Mouse (Mus musculus): Measurements from ENCODE around the gene Fbn1. TPM values are rescaled to one million over a fixed set of nuclear protein-coding genes. Genes with fewer than 3 reads are reported as not detected.
A peak's percentile ranks its signal among the peaks of the same experiment; 100 is the strongest.
"Not testable (repeated sequence)": the region's sequence is repeated elsewhere in the genome, so short reads cannot be mapped to it uniquely, and the experiment has no call there.

Fbn1 gene
- total RNA-seq, 2 experiments from 2014 or later, result 10.3 to 13.2 TPM

DNA sequence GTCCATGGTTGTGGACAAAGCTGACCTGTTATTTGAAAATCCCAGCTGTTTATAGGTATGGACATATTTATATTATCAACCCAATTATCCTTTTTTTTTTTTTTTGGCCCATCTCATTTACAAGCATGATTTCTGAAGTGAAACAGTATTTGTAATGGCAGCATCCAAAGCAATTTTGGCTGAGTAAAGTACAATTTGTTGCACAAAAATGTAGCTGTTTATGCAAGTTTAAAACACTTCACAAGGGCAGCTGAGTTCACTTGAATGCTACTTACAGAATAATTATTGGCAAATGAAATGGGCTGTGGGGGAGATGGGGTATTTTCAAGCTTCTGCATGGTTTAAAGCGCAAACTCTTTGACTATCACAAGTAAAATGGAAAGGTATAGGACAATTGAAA lies 209.0 kb downstream of the Fbn1 start:
- no peak for DNase-seq (ENCODE audit: low spot score in 2 of 2)

DNA sequence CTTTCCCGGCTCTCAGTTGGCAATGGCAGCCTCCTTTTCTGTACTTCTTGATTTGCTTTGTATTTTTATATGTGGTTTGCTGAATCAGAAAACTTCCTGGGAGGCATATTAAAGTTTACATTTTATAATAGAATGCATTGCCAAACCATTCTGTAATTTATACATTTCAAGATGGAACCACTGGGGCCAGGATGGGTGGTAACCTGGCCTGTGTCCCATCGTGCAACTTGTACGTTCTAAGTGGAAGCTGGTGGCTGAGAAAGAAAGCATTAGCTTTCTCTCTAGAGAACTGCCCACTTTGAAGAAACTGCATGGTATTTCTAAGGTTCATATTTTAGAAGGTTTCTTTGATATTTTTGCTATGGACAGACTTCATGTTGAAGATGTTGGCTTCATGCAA lies 212.3 kb downstream of the Fbn1 start:
- no peak for DNase-seq (ENCODE audit: low spot score in 2 of 2)

DNA sequence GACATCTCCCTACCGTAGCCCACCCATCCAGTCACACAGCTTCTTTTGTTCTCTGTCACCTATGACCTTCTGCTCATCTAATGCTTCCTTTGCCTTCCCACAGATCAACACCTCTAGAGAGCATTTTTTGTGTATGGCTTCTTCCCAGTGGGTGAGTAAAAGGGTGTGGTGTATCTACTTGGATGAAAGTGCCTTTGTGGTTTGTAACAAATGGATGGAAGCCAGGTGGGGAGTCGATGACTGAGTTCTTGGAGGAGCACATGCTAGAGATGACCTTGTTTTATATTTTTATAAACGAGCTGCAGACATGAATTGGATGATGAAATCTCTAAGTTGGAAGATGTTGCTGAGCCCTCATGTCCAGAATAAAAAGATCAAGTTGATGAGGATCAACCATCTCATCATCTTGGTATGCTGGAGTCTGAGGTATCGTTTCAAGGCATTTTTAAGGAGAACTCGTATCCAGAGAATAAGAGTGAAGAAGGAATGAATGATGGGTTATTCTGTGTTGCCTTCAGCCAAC lies 213.8 kb downstream of the Fbn1 start:
- DNase-seq (ENCODE audit: low spot score in 2 of 2), result no peak

DNA sequence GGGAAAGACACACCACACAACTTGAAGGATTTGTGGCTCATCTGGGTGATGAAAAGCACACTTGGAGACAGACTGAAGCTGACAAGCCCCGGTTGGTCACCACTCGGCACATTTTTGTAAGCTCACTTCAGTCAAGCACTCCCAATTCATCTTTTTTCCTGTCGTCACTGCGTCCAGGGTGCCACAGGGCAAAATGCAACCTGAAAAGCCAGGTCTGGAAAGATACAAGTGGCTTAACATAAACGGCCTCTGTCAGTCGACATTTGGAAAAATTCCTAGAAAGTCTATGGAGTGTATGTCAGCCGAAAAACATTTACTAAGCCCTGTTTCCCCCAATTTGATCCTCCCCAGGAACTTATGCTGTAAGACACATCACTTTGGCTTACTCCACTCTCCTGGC lies 215.2 kb downstream of the Fbn1 start:
- no peak for DNase-seq (ENCODE audit: low spot score in 2 of 2)

DNA sequence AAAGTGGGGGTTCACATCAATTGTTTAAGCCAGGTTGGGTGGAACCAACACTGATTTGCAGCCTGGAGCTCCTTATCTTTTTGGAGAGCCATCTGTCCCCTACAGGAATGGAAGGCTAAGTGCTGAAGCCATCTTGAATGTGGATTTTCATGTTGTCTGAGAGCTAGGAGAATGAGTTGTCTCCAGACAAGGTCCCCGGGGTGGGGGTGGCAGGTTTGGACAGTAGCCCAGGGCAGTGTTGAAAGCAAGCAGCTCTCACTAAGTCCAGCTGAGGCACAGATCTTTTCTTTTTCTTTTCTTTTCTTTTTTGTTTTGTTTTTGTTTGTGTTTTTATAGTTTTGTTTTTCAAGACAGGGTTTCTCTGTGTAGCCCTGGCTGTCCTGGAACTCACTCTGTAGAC lies 216.7 kb downstream of the Fbn1 start:
- DNase-seq (ENCODE audit: low spot score in 2 of 2), result no peak

DNA sequence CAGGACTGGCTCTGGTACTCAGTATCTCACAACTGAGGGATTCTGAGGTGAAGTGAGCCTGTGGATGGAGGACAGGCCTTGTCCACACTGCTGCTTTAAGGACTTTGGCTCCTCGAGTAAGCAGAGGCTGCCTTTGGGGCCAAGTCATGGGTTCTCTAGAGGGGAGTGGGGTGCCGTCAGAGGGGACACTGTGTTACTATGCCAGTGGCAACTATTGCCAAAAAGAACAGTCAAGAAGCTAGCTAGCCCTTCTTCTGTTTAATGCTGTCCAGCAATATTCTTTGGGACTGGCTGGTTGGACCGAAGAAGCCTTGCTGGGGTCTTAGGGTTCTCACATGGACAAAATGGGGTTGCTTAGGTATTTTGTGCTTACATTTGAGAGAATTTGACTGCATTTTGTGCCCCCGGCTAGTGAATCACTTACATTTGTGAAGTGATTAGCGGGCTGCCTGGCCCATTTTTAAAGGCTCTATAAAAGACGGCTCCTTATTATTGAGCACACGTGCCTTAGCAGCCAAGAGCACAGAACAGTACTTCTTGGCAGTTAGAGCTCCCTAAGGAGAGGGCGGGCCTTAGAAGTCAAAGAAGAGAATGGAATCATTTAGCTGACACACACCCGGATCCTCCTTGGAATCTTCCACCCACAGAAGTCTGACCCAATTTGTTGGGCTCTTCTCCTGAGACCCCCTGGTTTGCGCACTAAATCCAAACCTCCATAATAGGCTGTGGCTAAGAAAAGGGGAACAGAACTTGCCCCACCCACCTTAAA lies 217.4 kb downstream of the Fbn1 start:
- DNase-seq (ENCODE audit: low spot score in 2 of 2), result no peak

DNA sequence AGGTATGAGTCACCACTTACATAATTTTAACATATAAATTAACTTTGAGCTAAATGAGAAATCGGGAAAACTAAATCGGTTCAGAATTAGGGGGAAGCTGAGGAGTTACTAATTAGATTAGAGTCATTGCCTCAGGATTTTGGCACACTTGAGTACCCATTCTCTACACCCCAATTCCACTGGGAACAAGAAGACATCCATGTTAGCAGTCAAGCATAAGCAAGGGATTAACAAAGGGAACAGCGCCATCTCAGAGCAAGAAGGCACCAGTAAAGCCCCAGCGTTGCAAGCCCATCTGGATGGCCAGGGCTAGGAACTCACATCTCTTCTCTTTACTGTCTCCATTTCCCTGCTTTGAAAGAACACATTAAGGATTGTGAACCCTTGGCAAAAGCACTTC lies 222.0 kb downstream of the Fbn1 start:
- no peak for DNase-seq (ENCODE audit: low spot score in 2 of 2)

DNA sequence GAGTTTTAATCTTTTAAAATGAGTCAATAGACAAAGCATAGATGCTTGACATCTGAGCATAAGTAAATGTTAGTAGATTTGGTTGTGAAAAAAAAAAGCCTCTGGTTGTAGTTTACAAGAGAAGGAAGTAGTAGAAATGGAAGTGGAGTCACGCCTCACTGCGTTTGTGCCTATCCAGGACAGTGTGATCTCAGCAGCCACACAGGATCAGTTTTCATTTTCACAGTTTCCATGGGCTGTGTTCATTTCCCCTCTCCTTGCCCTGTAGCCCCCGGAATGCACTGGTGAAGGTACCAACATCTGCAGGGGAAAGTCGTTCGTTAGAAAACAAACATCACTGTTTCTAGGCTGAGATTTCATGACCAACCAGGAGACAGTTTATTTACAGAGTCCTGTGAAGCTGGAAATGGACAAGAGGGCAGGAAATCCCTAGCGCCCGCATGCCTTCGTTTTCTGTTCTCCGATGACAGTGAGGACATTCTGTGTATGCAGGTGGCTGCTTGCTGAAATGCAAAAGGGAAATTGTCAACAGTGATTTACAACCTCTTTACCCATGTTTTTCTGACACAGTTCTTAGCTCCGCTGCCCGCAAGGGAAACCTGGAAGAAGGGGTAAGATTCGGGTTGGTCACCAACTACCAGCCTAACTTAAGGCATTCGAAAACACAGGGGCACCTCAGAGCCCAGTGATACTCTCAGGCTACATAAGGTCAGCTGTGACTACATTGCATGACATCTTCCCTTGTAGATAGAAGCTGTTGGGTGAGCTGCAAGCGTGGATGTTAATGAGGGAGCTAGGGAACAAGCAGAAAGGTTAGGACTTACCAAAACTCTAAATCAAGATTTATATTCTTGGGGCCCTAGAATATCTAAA lies 225.2 kb downstream of the Fbn1 start:
- DNase-seq (ENCODE audit: low spot score in 2 of 2), result no peak

DNA sequence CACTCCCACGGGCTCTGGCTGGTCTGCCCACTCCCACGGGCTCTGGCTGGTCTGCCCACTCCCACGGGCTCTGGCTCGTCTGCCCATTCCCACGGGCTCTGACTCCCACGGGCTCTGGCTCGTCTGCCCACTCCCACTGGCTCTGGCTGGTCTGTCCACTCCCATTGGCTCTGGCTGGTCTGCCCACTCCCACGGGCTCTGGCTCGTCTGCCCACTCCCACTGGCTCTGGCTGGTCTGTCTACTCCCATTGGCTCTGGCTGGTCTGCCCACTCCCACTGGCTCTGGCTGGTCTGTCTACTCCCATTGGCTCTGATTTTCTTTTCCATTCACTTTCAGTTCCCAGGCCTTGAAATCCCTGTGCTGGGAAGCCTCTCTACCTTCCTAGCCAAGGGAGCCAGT lies 227.8 kb downstream of the Fbn1 start:
- not testable (repeated sequence) for DNase-seq (ENCODE audit: low spot score in 2 of 2)

DNA sequence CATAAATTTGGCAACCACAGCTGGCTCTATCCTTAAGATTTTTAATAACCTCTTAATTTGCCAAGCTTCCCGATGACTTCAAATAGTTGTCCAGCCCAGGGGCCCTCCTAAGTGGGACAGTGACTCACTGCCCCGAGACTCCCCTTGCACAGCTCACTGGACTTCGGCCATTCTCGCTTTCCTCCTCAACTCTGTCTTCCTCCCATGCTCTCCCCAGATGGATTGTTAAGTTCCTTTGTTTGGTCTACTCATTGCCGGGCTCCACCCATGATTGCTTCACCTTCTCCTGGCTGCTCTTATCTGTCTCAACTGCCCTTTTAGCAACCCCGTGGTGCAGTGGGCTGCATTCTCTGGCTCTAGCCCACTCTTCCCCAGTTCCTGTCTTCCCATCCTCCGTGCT lies 229.3 kb downstream of the Fbn1 start:
- no peak for DNase-seq (ENCODE audit: low spot score in 2 of 2)

DNA sequence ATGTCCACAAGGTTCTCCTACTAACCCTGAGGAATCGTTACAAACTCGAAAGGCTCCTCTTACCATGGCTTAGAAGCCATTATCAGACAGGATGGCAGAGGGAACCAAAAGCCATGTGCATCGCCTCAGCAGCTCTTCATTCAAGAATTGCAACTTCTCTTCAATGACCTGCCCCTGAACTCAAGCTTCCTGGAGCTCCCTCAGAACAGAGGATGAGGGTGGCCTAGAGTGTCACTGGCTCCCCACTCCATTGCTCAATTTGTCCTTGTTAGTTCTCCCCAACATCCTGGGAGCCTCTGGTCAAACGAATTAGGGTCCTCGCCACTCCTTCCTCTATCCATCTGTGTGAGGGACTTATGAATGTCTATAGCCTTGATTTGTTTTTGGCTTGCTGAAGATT lies 231.1 kb downstream of the Fbn1 start:
- DNase-seq (ENCODE audit: low spot score in 2 of 2), result no peak

DNA sequence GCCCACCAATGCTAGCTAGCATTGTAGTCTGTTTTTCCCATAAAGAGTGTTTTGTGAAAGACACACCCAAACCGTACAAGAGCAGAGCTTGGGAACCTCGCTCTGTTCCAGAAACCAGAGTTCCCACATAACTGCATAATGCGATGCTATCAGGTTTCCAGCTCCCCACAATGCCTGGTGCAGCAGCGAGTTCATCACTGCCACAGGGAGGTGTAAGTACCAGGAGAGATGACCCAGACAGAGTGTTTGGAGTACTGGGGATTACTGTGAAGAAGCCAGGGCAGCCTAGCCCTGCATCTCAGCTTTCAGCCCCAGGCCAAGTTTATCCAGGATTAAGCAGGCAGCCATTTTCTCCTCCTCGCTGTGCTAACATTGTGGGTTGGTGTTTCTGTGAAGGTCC lies 232.2 kb downstream of the Fbn1 start:
- no peak for DNase-seq (ENCODE audit: low spot score in 2 of 2)

DNA sequence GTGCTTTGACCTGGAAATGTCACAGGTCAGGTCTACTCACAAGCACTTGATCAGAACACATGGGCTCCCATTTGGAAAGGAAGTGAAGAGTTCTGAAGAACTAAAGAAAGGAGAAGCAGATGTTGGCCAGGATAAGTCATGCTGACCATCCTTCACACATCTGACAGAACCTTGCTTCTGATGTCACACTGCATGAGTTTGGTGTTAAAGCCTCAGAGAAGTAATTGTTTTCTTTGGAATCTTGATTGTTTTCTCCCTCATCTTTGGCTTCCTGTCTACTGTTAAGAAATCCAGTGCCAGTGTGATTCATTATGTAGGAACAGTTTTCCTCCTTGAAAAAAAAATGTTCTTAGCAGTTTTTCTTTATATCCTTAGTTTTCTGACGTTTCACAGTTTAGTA lies 238.9 kb downstream of the Fbn1 start:
- no peak for DNase-seq (ENCODE audit: low spot score in 2 of 2)

DNA sequence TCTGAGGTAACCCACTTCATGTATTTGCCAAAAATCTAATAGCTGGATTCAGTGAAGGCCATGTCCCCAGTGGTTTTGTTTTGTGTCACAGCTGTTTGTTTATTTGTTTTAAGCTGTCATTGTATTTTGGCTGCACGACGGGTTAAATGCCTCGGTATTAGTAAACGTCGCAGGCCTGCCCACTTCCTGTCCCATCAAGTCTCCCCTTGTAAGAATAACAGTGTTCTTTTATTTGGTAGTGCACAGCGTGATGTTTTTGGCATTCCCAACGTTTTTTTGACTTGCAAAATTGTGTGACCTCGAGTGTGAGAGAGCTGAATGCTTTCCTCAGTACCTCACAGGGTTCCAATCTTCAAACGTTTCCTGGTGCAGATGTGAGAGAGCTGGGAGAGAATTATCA lies 244.0 kb downstream of the Fbn1 start:
- DNase-seq (ENCODE audit: low spot score in 2 of 2), result no peak

DNA sequence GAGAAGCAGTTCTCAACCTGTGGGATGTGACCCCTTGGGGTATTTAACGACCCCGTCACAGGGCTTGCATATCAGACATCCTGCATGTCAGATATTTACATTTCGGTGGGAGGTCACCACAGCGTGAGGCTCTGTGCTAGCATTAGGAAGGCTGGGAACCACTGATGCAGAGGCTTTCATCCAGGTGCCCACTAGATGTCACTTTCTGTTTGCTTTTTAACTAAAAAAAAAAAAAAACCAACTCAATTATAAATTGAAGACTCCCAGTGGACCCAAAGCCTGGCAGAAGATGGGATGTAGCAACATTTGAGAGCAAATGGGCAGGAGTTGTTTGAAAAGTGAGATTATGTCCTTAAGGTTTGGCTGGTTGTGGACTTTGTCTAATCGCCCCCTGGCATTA lies 244.7 kb downstream of the Fbn1 start:
- DNase-seq (ENCODE audit: low spot score in 2 of 2), result peak in 1 of 2 experiments; percentile 33

DNA sequence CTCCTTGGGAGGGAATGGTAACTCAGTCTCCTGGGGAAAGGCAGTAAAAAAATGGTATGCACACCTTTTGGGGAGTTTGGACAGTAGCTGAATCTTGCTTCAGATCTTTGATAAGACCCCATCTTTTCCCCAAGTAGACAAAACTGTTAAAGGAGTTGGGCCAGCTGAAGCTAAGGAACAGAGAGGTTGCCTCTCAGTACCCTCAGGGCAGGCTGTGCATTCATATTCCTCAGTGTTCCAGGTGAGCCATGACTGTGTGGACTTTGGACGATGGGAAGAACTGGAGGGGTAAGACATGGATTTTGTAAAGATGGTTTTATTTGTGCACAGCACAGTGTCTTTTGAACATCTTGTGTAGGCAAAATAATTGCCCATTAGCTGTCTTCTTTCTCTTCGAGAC lies 247.5 kb downstream of the Fbn1 start:
- no peak for DNase-seq (ENCODE audit: low spot score in 2 of 2)

DNA sequence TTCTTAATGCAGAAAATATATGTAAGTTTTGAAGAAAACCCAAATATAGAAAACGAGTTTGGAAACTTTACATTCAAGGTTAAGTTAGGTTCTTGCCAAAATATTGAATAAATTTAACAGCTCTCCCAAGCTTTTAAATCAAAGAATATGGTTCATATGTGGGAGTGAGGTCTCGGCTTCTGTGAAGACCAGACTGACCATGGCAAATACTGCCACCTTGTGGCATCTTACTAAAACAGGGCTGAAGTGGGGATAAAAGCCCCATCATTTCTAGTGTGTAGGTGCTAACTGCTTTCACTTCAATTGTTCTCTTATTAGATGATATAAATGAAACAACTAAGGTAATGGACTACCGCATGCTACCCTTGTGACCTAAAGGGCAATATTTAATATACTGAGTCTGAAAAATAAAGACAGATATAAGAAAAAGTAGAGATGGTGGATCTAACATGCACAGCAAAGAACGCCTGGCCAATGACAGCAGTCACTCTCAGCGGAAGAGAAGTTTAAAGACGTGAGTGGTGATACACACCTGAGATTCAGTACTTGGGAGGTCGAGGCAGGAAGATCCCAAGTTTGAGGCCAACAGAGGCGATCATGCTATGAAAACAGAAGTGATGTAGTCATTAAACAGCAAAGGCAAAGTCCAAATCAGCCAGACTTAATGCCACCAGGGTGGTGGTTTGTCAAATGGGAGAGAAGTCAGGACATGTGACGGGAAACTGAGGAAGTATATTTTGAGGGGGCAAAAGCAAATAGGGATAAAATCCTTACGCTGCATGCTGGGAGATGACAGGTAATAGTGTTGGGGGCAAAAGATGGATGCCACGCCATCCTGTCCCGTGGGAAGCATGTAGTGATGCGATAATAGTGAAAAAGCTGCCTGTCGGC lies 248.3 kb downstream of the Fbn1 start:
- DNase-seq (ENCODE audit: low spot score in 2 of 2), result no peak

DNA sequence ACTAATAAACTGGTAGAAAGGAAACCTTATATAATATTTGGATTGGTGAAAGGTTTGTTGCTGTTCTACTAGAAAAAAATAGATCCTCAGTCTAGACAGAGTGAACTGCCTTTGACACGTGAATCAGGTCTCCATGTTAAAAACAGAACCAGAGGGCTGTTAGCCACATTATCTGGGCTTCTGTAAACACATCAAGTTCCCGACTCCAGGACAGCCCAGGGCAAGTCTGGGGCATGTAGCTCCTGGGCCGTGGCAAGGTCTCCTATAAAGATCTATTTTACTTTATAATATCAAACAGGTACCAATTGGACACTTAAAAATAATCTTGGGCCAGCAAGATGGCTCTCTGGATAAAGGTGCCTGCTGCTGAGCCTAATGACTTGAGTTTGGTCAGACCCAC lies 251.9 kb downstream of the Fbn1 start:
- no peak for DNase-seq (ENCODE audit: low spot score in 2 of 2)

DNA sequence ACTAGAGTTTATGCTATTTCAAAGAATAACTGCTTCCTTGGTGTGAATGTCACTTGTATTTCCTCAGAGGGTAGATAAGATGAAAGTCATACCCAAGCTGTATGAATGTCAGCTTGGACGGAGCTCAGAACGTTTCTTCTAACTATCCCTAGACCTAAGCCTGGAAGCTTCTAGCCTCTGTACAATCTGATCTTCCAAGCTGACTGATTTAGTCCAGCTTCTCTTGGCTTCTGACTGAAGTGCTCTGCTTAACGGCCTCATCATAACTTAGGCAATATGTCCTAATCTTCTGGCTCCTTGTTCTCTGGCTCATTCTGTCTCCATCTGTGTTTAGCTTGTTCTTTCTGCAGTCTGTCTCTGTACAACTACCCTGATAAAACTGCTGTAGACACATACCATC lies 253.2 kb downstream of the Fbn1 start:
- DNase-seq (ENCODE audit: low spot score in 2 of 2), result no peak

DNA sequence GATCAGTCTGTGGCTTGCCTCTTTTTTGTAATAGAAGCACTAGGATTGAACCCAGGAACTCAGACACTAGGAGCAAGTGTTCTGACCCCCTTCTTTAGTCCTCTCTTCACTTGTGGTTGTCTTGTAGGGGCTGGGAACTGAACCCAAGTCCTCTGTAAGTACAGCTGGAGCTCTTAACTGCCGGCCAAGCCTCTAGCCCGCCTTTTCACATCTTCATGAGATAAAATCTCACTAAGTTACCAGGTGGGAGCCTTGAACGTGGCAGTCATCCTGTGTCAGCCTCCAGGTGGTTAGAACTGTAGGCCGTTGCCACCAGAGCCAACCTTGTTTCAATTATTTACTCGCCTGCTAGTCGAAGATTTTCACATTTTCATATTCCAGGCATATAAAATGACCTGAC lies 254.1 kb downstream of the Fbn1 start:
- DNase-seq (ENCODE audit: low spot score in 2 of 2), result no peak

DNA sequence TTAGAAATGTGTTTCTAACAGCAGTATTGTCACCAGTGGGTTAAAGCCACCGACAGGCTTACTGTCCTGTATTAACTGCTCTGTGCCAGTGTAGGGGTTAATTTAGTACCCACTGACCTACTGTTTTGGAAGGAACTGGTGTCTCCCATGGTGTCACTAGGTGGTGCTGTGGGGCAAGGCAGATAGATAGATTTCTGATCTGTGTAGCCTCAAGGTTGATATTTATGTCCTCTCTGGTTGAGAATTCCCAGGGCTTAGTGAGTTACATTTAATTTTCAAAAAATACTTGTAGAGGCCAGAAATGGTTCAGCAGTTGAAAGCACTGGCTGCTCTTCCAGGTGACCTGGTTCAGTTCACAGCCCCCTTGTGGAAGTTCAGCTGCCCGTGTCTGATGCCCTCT lies 255.5 kb downstream of the Fbn1 start:
- peak; percentile 39 to 55 for DNase-seq (ENCODE audit: low spot score in 2 of 2)
